Mouse (Mus musculus) left cerebral cortex, postnatal 25 days (tissue): Measurements from ENCODE around the gene C1rb. TPM values are rescaled to one million over a fixed set of nuclear protein-coding genes. Genes with fewer than 3 reads are reported as not detected.
"Not testable (repeated sequence)": the region's sequence is repeated elsewhere in the genome, so short reads cannot be mapped to it uniquely, and the experiment has no call there.

Experiments used
- DNase-seq, 2 experiments: peaks; one replicate each; pipeline ENCODE4 v3.0.0; 2022; ENCODE audit warnings: low spot score in 2 of 2, mixed read lengths in 1 of 2
- intact Hi-C: fragments of 180-260 bp; cut with DNase I; formaldehyde crosslinking; loops from one replicate; pipeline ENCODE4 v1.15.1; 2025
- total RNA-seq, 2 experiments: library from RNA; stranded (reverse); gene quantifications; 2 replicates each; pipeline ENCODE4 v1.2.3; 2021

Gene C1rb
- under 1 TPM in 1 of 2 experiments, not detected in 1; 0.28 TPM for total RNA-seq

DNA sequence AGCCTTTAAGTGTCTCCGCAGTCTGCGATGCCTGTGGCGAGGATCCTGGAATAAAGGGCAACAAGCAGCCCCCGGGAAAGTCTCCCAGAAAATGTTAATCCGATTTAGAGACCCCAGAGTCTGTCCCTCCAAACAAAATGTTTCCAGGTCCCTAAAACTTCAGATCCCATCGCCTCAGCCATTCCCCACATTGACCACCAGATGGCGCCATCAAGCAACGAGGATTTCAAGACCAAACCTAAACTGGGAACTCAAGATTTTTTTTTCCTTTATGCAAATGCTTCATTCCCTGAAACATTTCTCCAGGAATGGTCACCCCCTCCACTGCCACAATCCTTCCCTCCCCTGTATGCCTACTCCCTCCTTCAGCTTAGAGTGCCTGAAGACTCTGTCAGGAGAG is at the start of gene C1rb:
C1rb (plus strand) TSS at position 269 of the 400 bp plus-strand sequence.
- DNase-seq, result peak; percentile 68 to 74
- intact Hi-C loops, result loop anchor here (5.0 kb wide), 1 partner anchor 72 kb away; no protein-coding TSS in a partner anchor

DNA sequence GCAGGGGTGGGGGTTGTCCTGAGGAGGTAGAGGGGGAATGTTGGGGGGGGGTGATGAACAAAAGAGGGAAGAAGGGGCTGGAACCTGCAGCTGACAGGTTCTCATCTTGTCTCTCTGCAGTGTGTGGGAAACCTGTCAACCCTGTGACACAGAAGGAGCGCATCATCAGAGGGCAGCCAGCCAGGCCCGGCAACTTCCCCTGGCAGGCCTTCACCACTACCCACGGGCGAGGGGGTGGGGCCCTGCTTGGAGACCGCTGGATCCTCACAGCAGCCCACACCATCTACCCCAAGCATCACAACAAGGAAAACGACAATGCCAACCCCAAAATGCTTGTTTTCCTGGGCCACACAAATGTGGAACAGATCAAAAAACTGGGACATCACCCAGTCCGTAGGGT is 48.0 kb upstream of the C1rb start:
- intact Hi-C loops, result not testable (repeated sequence)
- DNase-seq, result peak in 1 of 2 experiments; percentile 77

DNA sequence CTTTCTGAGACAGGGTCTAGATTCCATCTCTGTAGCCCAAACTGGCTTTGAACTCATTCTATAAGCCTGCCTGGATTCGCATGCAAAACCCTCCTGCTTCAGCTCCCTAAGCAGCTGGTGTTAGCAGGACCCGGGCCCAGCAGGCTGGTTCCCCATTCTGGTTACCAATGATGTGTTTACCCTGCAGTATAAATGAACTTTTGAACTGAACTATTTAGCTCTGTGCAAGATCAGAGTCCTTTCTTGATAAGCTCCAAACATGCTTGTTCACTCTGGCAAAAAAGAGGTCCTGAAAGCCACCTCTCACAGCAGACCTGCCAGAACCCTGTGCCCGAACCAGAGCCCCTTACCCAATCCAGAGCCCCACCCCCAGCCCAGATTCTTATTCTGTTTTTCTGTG is 42.2 kb upstream of the C1rb start:
- no peak for DNase-seq
- intact Hi-C loops, result no loop called here

DNA sequence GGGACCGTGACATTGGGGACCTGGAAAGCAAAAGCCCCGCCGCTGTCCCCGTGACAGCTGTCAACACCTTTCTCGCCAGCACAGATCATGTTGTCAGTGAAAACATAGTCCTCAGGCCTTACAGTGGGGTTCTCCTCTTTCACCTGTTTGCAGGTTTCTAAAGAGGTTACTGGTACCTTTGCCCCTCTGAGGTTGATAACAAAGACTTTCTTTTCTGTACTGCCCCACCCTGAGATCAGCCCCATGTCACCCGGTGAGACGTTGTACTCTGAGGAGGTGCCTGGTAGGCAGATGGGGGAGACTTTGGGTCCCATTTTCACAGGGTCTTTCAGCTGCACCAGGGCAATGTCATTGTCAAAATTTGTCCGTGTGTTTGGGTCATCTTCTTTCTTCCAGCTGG is 39.0 kb upstream of the C1rb start:
- intact Hi-C loops, result no loop called here
- DNase-seq, result no peak

DNA sequence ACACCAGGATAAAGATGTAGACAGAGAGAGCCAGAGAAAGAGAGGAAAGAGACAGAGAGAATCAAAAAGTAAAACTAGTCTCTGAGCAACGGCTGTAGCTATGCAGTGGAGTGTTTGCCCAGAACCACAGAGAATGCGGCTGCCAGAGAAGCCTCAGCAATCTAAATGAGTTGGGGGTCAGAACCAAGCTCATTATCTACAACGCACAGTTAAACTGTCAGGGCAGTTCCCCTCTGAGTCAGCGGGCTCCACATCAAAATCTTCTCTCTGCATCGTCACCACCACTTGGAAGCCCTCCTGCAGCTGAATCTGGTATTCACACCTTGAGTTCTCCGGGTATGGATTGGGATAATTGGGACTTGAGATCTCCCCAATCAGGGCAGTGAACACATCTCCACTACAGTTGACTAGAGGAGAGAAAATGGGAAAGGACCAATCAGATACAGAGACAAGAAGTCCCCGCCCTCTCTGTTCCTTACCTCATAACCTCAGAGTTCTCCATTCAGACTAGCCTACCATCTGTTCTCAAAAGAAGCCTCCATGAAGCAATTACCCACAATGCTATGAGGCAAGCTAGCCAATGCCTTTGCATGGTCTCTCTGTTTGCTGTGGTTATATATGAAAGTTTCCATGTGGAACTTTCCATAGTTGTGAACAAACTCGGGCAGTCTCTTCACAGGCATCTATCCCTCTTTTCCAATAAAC is 33.8 kb upstream of the C1rb start:
- DNase-seq, intact Hi-C loops: not testable (repeated sequence)

DNA sequence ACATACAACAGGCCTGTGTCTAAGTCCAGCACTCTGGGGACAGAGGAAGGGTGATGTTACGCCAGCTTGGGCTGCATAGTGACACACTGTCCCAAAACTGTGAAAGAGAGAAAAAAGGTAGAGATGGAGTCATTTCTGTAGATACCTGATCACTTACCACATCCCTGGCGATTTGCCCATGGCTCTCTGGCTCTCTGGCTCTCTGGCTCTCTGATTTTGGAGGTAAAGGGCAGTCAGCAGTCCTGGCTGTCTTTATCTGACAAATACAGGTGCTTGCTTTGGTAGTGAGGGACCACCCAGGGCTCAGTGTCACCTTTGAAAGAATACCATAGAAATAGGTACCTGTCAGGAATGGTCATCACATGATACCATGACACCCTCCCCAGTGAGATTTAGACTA is 28.9 kb upstream of the C1rb start:
- intact Hi-C loops, DNase-seq: not testable (repeated sequence)

DNA sequence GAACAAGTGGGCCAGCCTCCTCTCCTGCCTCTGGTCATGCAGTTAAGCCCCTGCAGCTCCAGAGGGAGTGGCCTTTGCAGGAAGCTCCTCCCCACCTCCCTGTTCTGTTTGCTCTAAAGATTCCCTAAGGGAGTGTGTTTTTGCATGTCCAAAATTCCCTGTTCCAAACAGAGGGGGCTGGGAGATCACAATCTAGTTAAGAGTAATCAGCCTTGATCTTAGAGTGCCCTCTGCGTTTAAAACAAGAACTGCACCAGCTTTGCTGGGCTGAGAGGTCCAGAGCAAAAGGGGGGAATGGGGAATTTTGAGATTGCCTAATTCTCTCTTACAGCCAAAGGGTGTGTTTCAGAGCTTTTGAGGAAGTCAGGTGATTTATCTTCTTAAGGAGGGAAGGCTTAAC is 27.8 kb upstream of the C1rb start, which contains the start of gene C1s1:
C1s1 (minus strand) TSS at position 76 of the 400 bp plus-strand sequence.
- intact Hi-C loops, result not testable (repeated sequence)
- DNase-seq, result peak; percentile 36 to 62

DNA sequence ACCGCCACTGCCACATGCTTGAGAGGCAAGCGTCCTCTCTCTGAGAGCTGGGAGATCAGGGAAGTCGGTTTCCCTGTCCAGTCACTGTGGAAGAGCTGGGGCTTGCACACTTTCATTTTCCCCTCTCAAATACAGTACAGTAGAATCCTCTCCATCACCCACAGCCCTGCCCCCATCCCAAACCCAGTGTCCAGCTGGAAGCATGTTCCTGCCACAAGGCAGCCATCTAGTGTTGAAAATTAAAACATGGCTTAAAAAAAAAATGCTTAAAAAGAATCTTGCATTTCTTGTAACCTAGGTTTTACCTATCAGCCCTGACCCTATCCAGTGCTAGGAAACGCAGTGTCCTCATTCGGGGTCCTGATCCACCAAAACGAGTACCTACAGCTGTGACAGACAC is 25.6 kb upstream of the C1rb start:
- intact Hi-C loops, result loop anchor here (1.0 to 2.0 kb wide), 3 partner anchors 32 to 63 kb away; partner anchors contain the start of genes C1ra and C1rl
- DNase-seq, result peak; percentile 8 to 24

DNA sequence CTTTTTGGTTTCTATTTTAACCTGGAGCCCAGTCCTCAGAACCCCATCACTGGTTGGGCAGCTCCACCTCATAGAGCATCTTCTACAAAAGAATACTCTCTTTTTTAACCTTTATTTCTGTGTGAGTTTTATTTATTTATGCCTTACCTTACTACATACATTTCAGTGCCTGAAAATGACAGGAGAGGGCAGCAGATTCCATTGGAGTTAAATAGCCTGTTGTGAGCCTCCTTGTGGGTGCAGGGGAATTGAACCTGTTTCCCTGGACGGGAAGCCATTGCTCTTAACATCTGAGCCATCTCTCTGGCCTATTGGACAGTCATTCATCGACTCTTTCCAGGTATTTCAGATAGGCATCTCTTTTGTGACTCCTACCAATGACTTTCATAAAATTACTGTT is 24.7 kb upstream of the C1rb start:
- intact Hi-C loops, result loop anchor here (2.0 kb wide), 2 partner anchors 33 to 53 kb away; partner anchors contain the start of genes C1ra and C1rl

DNA sequence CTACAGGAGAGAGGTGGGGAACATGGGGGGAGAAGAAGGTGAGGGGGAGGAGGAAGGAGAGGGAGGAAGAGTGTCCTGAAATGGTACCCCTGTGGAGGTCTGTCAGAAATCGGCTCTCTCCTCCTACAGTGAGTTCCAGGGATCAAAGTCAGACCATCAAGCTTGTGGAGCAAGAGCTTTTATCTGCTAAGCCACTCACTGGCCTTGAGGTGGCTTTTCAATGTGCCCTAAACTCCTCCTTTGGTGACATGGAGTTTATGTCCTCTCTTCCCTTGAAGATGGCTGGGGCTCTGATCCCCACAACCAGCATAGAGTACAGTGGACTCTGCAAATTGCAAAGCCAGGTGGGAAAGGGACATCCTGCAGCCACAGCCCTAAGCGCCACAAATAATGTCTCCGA is 22.1 kb upstream of the C1rb start:
- intact Hi-C loops, DNase-seq: not testable (repeated sequence)

More for the DNA sequence above, 24.7 kb upstream of the C1rb start:
- DNase-seq, result no peak

DNA sequence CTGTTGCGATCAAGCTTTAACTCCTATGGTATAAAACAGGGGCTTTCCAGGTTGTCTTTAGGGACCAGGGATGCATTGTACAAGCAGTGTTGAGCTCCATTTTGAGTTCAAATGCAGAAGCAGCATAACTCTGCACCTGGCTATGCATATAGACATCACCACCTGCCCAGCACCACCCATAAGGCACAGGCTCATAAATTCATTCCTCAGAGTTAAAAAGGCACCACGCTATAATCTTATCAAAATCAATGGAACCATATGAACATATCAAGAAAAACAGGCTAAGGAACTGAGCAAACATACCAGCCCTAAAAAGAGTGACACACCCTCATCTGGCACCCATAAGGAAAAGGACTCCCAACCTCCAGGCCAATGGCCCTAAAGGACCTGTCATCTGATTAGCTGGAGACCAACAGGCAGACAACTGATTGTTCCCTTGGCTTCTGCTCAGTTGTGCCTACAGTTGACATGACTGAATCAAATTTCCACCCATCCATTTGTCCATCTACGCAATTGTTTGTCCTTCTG is 21.0 kb upstream of the C1rb start:
- intact Hi-C loops, result no loop called here

DNA sequence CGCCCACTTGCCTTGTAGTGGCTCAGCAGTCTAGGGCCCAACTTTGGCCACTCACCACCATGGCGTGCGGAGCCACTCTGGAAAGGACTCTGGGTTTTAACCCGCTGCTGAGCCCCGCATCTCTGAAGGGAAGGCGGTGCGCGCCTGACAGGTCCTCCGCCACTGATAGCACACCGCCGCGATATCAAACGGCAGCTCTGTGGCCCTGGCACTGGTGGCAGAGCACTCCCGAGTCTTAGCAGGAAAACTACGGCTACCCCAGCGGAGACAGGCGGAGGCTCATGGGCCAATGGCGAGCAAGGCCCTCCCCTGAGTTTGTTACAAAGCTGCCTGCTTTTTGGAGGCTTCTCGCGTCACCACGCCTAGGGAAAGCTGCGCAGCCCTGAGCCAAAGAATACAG is 17.3 kb upstream of the C1rb start:
- no peak for DNase-seq
- intact Hi-C loops, result no loop called here

More for the DNA sequence above, 21.0 kb upstream of the C1rb start:
- no peak for DNase-seq

DNA sequence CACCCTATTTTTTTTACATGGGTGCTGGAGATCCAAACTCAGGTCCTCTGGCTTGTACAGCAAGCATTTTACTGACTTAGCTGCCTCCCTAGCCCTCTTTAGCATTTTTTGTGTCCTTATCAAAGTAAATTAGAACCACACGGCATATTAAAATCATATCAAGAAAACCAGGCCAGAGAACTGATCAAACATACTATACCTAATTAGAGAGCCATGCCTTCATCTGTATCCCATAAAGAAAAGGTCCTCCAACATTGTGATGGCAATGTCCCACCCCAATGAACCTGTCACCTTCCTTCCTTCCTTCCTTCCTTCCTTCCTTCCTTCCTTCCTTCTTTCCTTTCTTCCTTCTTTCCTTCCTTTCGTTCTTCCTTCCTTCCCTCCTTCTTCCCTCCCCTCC is 14.1 kb upstream of the C1rb start:
- intact Hi-C loops, DNase-seq: not testable (repeated sequence)

DNA sequence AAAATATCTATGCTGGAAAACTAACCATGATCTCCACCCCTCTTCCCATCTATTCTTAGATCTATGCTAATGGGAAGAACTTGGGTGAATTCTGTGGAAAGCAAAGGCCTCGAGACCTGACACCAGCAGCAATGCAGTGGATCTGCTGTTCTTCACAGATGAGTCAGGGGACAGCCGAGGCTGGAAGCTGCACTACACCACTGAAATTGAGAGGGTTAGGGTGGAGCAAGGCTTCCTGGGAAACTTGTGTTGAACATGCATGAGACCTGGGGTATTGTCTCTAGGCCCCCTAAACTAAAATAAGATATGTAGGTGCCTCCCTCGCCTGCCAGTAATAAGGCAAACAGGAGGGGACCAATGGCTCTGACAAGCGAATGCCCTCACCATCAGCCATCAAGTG is 8.9 kb upstream of the C1rb start:
- intact Hi-C loops, result not testable (repeated sequence)

DNA sequence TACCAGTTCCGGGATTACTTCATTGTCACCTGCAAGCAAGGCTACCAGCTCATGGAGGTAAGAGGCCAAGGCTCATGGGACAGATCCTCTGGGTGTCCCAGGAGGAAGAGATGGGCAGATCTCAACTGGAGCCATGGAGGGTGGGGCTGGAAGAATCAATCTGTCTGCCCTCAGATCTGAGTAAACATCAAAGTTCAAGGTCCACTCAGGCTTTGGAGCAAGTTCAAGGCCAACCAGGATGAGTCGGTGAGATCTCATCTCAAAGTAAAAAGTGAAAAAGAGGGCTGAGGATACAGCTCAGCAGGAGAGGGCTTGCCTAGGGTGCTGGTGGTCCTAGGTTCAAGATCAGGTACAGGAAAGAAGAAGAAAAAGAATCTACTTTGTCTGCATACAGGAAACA is 8.5 kb upstream of the C1rb start:
- DNase-seq, intact Hi-C loops: not testable (repeated sequence)

More for the DNA sequence above, 8.9 kb upstream of the C1rb start:
- not testable (repeated sequence) for DNase-seq

DNA sequence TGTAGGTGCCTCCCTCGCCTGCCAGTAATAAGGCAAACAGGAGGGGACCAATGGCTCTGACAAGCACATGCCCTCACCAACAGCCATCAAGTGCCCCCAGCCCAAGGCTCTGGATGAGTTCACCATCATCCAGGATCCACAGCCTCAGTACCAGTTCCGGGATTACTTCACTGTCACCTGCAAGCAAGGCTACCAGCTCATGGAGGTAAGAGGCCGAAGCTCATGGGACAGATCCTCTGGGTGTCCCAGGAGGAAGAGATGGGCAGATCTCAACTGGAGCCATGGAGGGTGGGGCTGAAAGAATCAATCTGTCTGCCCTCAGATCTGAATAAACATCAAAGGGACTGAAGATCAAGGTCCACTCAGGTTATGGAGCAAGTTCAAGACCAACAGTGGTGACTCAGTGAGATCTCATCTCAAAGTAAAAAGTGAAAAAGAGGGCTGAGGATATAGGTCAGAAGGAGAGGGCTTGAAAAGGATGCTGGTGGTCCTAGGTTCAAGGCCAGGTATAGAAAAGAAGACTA is 5.1 kb downstream of the C1rb start:
- intact Hi-C loops, DNase-seq: not testable (repeated sequence)

DNA sequence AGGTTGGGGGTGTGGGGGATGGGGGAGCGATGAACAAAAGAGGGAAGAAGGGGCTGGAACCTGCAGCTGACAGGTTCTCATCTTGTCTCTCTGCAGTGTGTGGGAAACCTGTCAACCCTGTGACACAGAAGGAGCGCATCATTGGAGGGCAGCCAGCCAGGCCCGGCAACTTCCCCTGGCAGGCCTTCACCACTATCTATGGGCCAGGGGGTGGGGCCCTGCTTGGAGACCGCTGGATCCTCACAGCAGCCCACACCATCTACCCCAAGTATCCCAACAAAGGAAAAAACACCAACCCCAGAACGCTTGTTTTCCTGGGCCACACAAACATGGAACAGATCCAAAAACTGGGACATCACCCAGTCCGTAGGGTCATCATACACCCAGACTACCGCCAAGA is 10.1 kb downstream of the C1rb start:
- DNase-seq, intact Hi-C loops: not testable (repeated sequence)

DNA sequence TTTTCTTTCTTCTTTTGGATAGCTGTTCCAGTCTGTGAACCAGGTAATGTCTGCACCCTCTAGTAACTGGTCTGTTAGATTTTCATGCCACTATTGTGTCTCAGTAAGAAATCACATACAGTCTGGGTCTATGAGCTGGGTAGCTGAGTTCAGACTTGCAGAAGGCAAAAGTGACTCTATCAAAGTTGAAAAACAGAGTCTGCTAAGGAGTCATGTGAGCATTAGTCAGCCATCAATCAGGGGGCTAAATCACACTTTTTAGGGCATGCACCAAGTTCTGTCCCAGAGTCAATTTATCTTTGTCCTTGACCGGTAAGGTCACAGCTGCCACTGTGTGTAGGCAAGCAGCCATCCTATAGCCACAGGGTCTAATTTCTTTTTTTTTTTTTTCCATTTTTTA is 12.1 kb downstream of the C1rb start:
- intact Hi-C loops, result no loop called here
- no peak for DNase-seq

DNA sequence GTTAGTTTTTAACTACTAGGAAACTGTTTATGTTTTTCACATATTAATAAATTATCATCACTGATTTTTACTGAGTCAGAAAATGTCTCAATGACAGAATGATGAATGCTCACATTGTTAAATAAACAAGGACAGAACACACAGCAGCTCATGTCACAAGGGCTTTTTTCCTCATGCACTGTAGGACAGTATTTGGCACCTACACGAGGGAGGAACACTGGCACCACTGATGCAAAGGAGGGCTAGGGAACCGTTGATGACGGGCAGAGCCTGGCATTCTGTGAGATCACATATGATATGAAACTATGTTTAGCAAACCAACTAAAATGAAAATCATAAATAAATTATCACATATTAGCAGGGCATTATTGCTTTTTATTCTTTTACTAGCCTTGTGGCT is 14.8 kb downstream of the C1rb start:
- intact Hi-C loops, result no loop called here
- DNase-seq, result no peak

DNA sequence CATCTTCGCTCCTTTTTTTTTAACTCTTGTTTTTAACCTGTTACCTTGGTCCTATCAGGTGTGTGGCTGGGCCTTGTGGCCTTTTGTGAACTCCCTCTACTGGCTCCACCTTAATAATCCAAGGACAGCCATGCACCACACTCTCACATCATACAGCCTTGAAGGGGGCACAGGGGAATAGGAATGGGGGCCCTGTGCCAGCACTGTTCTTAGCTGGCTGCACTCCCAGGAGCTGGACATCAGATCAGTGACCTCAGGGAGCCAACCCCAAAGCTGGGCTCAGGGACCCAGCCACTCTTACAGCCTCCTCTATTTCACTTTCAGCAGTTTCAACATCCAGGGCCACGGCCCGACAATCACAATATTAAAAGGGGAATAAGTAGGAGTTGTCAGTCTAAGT is 15.7 kb downstream of the C1rb start:
- intact Hi-C loops, result no loop called here
- no peak for DNase-seq

DNA sequence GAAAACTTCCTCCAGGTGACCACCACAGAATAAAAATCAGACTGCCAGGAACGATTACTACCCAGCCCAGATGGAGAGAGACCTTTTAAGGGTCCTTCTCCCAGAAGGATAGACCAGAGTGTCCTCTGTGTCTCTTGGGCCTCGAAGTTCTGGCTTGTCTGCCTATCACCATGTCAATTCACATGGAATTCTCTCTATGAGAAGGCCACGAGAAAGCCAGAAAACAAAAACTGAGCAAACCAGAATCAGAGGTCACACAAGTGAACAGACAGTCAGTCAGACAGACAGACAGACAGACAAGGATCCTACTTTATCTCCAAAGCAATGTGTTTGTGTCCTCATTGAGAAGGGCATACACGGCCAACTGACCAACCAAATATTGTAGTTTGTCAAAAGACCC is 16.2 kb downstream of the C1rb start:
- intact Hi-C loops, result no loop called here
- no peak for DNase-seq
